Mouse (Mus musculus): ENCODE measurements around the gene Zfand3. TPM values are rescaled to one million over a fixed set of nuclear protein-coding genes. Genes with fewer than 3 reads are reported as not detected.

Zfand3 gene
- total RNA-seq, 2 experiments from 2014 or later = 99.7 to 103 TPM

DNA sequence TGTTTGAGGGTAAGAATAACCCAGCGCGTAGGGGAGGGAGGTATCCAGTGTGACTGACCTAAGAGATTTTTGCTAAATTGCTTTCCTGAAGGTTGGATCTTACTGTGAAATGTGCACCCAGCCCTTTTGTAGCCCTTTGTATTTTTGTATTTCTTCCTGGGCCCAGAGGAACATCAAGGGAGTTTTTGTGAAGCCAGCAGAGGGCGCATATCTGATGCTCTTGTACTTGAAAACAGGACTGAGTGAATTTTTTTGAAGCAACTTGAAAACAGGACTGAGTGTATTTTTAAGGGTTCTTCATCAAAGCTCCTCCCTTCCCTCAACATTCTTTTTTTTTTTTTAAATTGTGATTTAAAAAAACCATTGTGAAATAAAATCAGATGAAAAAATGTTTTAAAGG is 110.2 kb downstream of the Zfand3 start:
- intact Hi-C loops (cut with DNase I) = loop anchor here (5.0 kb wide), 2 partner anchors 83 to 343 kb away; no protein-coding TSS in a partner anchor
- Histone ChIP-seq H3K27ac (peak overlapping the region; percentile 15; the same call in 1 of the 2 replicates), H3K4me3 (no peak overlapping the region)
- peak; percentile 65 for TF ChIP-seq CTCF (IDR thresholded peaks at IDR 0.05)
- DNase-seq (ENCODE audit: extremely low spot score in 1 of 2, low spot score in 2 of 2) = peak in 1 of 2 experiments; percentile 41

DNA sequence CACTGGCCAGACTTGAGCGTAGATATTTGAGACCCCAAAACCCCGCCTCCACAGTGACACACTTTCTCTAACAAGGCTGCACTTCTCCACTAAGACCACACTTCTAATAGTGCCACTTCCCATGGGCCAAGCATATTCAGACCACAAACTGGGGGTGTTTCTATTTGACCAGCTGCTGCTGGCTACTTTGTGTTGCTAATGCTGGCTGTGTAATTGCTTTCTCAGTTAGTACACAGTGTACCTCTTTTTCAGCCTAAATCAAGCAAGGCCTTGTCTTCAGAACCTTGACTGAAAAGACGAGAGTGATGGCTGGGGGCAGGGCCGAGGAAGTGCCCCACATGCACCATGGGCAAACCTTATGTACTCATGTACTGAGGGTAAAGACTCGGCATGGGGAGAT is 111.7 kb downstream of the Zfand3 start:
- TF ChIP-seq CTCF (IDR thresholded peaks at IDR 0.05) = no peak; the same call in 1 of the 2 replicates
- Histone ChIP-seq H3K4me3 (no peak overlapping the region), H3K27ac (peak overlapping the region; percentile 74)
- intact Hi-C loops (cut with DNase I) = no loop called here
- peak in 1 of 2 experiments; percentile 30 for DNase-seq (ENCODE audit: extremely low spot score in 1 of 2, low spot score in 2 of 2)

DNA sequence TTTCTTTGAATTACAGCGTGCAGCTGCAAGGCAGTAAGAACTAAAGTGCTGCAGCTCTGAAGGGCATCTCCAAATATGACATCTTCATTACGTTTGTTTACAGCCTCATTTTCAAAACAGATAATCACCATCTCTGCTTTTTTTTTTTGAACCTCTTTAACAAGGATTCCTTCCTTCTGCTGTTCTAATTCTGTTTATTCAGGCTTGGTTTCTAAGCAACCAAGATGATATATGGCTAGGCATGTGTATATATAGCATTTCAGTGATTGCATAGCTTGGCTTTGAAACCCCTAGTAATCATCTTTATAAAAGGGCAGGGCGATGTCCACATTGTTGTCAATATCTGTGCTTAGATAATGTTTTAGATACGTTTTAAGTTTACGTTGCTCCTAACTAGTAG is 113.5 kb downstream of the Zfand3 start:
- no peak for DNase-seq (ENCODE audit: extremely low spot score in 1 of 2, low spot score in 2 of 2)
- Histone ChIP-seq H3K4me3 (no peak overlapping the region), H3K27ac (peak overlapping the region; percentile 45)
- TF ChIP-seq CTCF (IDR thresholded peaks at IDR 0.05) = no peak
- intact Hi-C loops (cut with DNase I) = no loop called here

DNA sequence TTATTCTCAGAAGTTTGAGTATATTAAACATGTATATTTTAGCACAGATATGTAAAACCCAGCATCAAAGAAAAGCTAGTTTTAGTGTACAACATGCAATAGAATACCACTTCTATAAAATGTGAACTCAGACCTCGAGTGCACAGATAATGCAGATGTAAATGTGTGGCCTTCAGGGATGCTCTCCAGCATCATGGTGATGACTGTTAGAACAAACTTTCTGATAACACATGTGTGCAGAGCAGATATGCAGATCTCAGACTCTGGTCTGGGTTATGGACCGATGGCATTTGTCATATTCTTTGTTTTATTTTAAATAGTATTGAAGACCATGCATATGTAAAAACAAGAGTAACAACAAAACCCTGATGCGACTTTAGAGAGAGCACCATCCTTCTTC is 117.7 kb downstream of the Zfand3 start:
- no peak for TF ChIP-seq CTCF (IDR thresholded peaks at IDR 0.05)
- no peak overlapping the region for H3K27ac ChIP-seq
- DNase-seq (ENCODE audit: extremely low spot score in 1 of 2, low spot score in 2 of 2) = no peak
- H3K4me3 ChIP-seq = no peak overlapping the region
- intact Hi-C loops (cut with DNase I) = loop anchor here (5.0 kb wide), 1 partner anchor 65 kb away; no protein-coding TSS in a partner anchor

GRCm38 (mm10) chr17:30128456-30128855 is 123.9 kb downstream of the Zfand3 start:
- DNase-seq (ENCODE audit: extremely low spot score in 1 of 2, low spot score in 2 of 2) = no peak
- no peak overlapping the region for H3K27ac ChIP-seq
- no peak for TF ChIP-seq CTCF (IDR thresholded peaks at IDR 0.05)
- H3K4me3 ChIP-seq = no peak overlapping the region
- intact Hi-C loops (cut with DNase I) = no loop called here

DNA sequence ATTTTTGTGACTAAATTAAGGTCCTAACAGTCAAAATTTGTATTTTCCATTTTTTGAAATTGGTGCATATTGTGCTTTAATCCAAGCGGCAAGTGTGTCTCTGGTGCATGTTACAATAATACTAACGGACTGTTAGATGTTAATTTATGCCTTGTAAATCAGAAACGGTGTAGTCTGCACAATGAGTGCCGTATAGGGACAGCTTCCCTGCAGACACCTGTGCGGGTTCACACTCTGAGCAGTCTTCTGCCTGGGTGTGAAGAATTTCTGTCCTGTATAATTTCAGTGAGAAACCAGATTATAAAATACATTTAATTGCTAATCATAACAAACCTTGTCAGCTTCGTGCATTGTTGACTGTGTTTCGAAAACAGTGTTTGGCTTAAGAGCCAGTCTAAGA is 124.7 kb downstream of the Zfand3 start:
- TF ChIP-seq CTCF (IDR thresholded peaks at IDR 0.05) = no peak
- H3K4me3 ChIP-seq = no peak overlapping the region
- intact Hi-C loops (cut with DNase I) = no loop called here
- H3K27ac ChIP-seq = no peak overlapping the region; the same call in 1 of the 2 replicates
- no peak for DNase-seq (ENCODE audit: extremely low spot score in 1 of 2, low spot score in 2 of 2)

DNA sequence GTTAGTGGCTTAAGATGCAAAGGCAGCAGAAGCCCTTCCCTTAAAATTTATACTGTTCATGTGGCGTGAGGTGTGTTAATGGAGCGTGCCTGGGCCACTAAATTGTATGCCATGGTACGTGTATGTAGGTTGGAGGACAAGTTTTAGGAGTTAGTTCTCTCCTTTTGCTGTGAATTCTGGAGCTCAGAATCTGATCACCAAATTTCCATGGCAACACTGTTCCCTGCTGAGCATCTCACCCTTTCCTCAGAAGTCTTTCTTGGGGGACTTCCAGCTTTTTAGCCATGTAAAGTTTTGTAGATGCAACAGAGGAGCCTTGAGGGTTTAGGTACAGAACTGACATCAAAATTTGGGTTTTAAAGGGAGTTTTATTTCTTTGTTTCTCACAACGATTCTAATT is 125.8 kb downstream of the Zfand3 start:
- Histone ChIP-seq H3K27ac (peak overlapping the region; percentile 4), H3K4me3 (no peak overlapping the region)
- intact Hi-C loops (cut with DNase I) = no loop called here
- TF ChIP-seq CTCF (IDR thresholded peaks at IDR 0.05) = no peak
- DNase-seq (ENCODE audit: extremely low spot score in 1 of 2, low spot score in 2 of 2) = no peak

DNA sequence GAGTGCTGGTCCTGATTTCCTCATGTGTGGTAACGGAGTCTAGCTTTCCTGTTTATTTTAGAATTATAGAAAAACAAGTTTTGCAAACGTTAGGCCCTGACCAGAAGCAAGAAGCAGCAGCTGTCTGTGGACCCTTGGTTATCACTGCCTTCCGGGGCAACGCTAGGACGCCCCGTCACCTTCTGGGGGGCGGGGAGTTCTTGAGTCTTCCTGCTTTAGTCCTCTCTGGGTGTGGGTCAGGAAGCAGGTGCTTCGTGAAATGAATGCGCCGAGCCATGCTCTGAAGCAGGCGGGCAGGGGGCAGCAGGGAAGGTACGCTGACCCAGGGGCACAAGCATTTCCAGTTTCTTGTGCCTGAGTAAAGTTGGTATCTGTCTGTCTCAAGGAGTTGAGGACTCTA is 129.1 kb downstream of the Zfand3 start:
- TF ChIP-seq CTCF (IDR thresholded peaks at IDR 0.05) = no peak
- no peak for DNase-seq (ENCODE audit: extremely low spot score in 1 of 2, low spot score in 2 of 2)
- intact Hi-C loops (cut with DNase I) = no loop called here
- Histone ChIP-seq H3K27ac (no peak overlapping the region), H3K4me3 (no peak overlapping the region)

DNA sequence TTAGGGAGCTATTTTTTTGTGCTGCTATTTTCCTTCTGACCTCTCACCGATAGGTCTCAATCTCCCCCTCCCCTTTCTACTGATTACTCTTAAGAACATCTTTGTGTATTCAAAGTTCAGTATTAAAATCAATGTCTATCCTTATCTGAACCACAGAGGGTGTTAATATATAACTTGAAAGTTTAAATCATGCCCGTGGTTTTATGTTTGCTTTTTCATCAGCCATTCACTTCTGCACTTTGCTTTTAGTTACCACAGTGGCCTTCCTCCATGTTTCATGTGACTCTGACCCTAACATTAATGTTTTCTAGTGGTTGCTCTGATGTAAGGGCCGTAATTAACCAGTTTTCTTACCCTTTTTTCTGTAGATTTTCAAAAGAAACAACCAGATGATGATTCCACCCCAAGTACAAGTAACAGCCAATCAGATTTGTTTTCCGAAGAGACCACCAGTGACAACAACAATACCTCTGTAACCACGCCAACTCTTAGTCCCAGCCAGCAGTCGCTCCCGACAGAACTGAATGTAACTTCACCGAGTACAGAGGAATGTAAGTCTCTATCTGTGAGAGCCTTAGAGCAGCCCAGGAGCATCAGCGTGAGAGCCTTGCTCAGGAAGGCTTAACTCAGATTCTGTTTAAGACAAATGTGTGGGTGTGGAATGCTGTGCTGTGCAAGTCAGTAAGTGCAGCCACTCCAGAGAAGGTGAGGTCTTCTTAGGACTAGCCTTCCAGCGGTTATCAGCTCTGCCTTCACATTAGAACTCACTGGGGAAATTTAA is 130.6 kb downstream of the Zfand3 start:
- Histone ChIP-seq H3K27ac (peak overlapping the region; percentile 9), H3K4me3 (no peak overlapping the region)
- intact Hi-C loops (cut with DNase I) = no loop called here
- DNase-seq (ENCODE audit: extremely low spot score in 1 of 2, low spot score in 2 of 2) = no peak
- no peak for TF ChIP-seq CTCF (IDR thresholded peaks at IDR 0.05)

DNA sequence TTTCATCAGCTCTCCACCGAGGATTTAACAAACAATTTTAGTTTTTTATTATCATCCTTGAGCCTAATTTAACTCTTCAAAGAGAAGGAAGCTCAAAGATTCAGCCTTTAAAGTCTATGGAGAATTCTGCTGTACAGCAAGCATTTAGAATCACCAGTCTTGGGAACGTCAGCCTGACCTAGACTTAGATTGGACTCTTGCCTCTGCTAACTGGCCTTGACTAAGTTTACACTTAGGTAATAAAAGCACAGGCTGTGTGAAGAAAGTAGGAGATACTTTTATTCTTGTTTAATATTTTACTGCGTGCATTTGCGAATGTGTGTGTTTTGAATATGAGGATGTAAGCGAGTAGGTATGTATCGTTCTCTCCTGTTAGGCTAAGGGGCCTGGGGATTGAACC is 131.4 kb downstream of the Zfand3 start:
- no peak overlapping the region; the same call in 1 of the 2 replicates for H3K27ac ChIP-seq
- intact Hi-C loops (cut with DNase I) = no loop called here
- no peak overlapping the region for H3K4me3 ChIP-seq
- DNase-seq (ENCODE audit: extremely low spot score in 1 of 2, low spot score in 2 of 2) = no peak
- no peak for TF ChIP-seq CTCF (IDR thresholded peaks at IDR 0.05)

DNA sequence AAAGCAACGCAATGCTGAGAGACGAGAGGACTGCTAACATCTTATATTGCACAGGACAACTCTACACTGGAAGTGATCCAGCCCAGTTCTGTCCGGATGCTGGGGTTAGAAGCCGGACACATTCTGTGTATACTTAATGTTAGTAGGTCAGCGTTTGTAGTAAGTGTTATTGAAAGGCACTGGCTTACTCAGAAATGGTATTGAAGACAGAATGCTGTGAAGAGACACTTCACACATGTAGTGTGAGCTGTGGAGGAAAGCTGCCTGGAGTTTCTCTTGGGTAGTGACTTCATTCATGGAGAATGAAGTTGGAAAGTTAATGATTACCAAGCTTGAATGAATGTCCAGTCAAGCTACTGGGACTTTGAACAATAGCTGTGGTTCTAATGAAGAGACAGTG is 132.2 kb downstream of the Zfand3 start:
- no peak overlapping the region for H3K27ac ChIP-seq
- intact Hi-C loops (cut with DNase I) = no loop called here
- no peak for TF ChIP-seq CTCF (IDR thresholded peaks at IDR 0.05)
- DNase-seq (ENCODE audit: extremely low spot score in 1 of 2, low spot score in 2 of 2) = no peak
- no peak overlapping the region for H3K4me3 ChIP-seq

GRCm38 (mm10) chr17:30137115-30137514 is 132.6 kb downstream of the Zfand3 start:
- intact Hi-C loops (cut with DNase I) = no loop called here
- Histone ChIP-seq H3K27ac (no peak overlapping the region), H3K4me3 (no peak overlapping the region)
- no peak for DNase-seq (ENCODE audit: extremely low spot score in 1 of 2, low spot score in 2 of 2)
- TF ChIP-seq CTCF (IDR thresholded peaks at IDR 0.05) = no peak

DNA sequence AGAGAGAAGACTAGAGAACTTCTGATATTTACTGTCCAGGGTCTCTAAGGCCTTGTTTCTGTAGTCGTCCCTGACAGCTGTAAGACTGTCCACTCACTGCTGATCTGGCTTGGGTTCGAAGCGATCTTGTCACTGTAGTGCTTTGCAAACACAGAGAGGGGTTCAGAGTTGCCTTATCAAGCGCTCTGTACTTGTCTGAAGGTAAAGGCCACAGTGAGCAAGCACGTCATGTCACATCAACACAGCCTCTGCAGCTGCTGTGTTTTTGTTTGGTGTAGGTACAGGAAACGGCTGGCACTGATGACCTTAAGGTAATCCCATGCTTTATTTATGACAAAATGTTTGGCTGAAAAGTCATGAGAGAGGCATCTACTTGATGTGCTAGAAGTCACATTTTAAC is 139.6 kb downstream of the Zfand3 start:
- Histone ChIP-seq H3K4me3 (no peak overlapping the region), H3K27ac (no peak overlapping the region)
- TF ChIP-seq CTCF (IDR thresholded peaks at IDR 0.05) = no peak
- DNase-seq (ENCODE audit: extremely low spot score in 1 of 2, low spot score in 2 of 2) = no peak
- intact Hi-C loops (cut with DNase I) = no loop called here
